Mouse (Mus musculus) midbrain, embryonic 12.5 days (tissue): ENCODE measurements around the gene 4430402I18Rik. TPM values are rescaled to one million over a fixed set of nuclear protein-coding genes. Genes with fewer than 3 reads are reported as not detected.

Experiments
- ATAC-seq: fragments of 200-750 bp; cut with Nextera tagmentation; 2 replicates; pipeline ENCODE4 v1.8.0; 2017; ENCODE audit warnings: low read depth, moderate TSS enrichment, moderate library complexity; ENCODE audit not compliant: low FRiP score
- H3K27ac ChIP-seq: fragments of 300-500 bp; sonication (generic); replicated peaks from 2 replicates; pipeline ENCODE4 v1.5.1; 2016; ENCODE audit warnings: mild to moderate bottlenecking
- H3K27me3 ChIP-seq: fragments of 300-500 bp; sonication (generic); 2 replicates; pipeline ENCODE4 v1.6.1; 2016; ENCODE audit warnings: mild to moderate bottlenecking
- H3K36me3 ChIP-seq: fragments of 300-500 bp; sonication (generic); 2 replicates; pipeline ENCODE4 v1.6.1; 2016
- H3K4me1 ChIP-seq: fragments of 300-500 bp; sonication (generic); 2 replicates; pipeline ENCODE4 v1.6.1; 2016
- H3K4me2 ChIP-seq: fragments of 300-500 bp; sonication (generic); replicated peaks from 2 replicates; pipeline ENCODE4 v1.6.1; 2016; ENCODE audit warnings: mild to moderate bottlenecking, moderate library complexity
- H3K4me3 ChIP-seq: fragments of 300-500 bp; sonication (generic); 2 replicates; pipeline ENCODE4 v1.5.1; 2016; ENCODE audit warnings: mild to moderate bottlenecking
- H3K9ac ChIP-seq: fragments of 300-500 bp; sonication (generic); replicated peaks from 2 replicates; pipeline ENCODE4 v1.6.1; 2016; ENCODE audit warnings: mild to moderate bottlenecking, moderate library complexity
- H3K9me3 ChIP-seq: fragments of 300-500 bp; sonication (generic); 2 replicates; pipeline ENCODE4 v1.6.1; 2016; ENCODE audit warnings: mild to moderate bottlenecking
- WGBS: fragments of 180-500 bp; shearing (Covaris S2); methylation state at CpG from one replicate; pipeline ENCODE4 v1.1.7; 2016; 5-methylcytosine and 5-hydroxymethylcytosine counted together
- polyA plus RNA-seq: library from polyadenylated mRNA; unstranded; fragments of >200 nt; fragmentation: Nextera tagmentation; extraction: Ambion mirVana; gene quantifications from 2 replicates; pipeline ENCODE4 v1.2.1, GENCODE M21; 2016

The 4430402I18Rik gene
- polyA plus RNA-seq, 1 experiment from 2014 or later: 0.17 TPM

- Histone ChIP-seq H3K36me3 (no peaks in the 10 kb centered on the region), H3K4me3 (no peak overlapping the region), H3K4me2 (no peak overlapping the region), H3K4me1 (no peaks in the 10 kb centered on the region), H3K27me3 (no peaks in the 10 kb centered on the region), H3K9ac (no peak overlapping the region), H3K9me3 (no peaks in the 10 kb centered on the region), H3K27ac (no peak overlapping the region)
- 90% methylated on average over 5 of the region's 5 CpGs for WGBS
- ATAC-seq: no peak
Observed at GRCm38 (mm10) chr19:28917839-28918238, 49.8 kb downstream of the 4430402I18Rik start.

- no peak overlapping the region for H3K4me2 ChIP-seq
- WGBS: 56% methylated on average over 4 of the region's 4 CpGs
- ATAC-seq: no peak
- no peak overlapping the region for H3K27ac ChIP-seq
- H3K36me3 ChIP-seq: no peaks in the 10 kb centered on the region
- H3K27me3 ChIP-seq: no peaks in the 10 kb centered on the region
- H3K9ac ChIP-seq: no peak overlapping the region
- no peaks in the 10 kb centered on the region for H3K4me1 ChIP-seq
- H3K4me3 ChIP-seq: no peak overlapping the region
- H3K9me3 ChIP-seq: no peaks in the 10 kb centered on the region
Observed at GRCm38 (mm10) chr19:28916492-28916891, 51.1 kb downstream of the 4430402I18Rik start.

- ATAC-seq: no peak
Observed at GRCm38 (mm10) chr19:28915602-28916250, 51.9 kb downstream of the 4430402I18Rik start.

GRCm38 (mm10) chr19:28914598-28914997 lies 53.0 kb downstream of the 4430402I18Rik start:
- Histone ChIP-seq H3K9ac (no peak overlapping the region), H3K4me3 (no peak overlapping the region), H3K4me1 (no peaks in the 10 kb centered on the region), H3K27ac (no peak overlapping the region), H3K4me2 (no peak overlapping the region), H3K36me3 (no peaks in the 10 kb centered on the region), H3K9me3 (no peaks in the 10 kb centered on the region), H3K27me3 (no peaks in the 10 kb centered on the region)
- ATAC-seq: no peak
- WGBS: 89% methylated on average over 6 of the region's 6 CpGs

More at GRCm38 (mm10) chr19:28915602-28916250, 51.9 kb downstream of the 4430402I18Rik start:
- no peaks in the 10 kb centered on the region for H3K27me3 ChIP-seq
- no peaks in the 10 kb centered on the region for H3K9me3 ChIP-seq
- H3K4me3 ChIP-seq: no peak overlapping the region
- no peaks in the 10 kb centered on the region for H3K4me1 ChIP-seq
- WGBS: 68% methylated on average over 2 of the region's 2 CpGs
- no peak overlapping the region for H3K4me2 ChIP-seq
- H3K36me3 ChIP-seq: no peaks in the 10 kb centered on the region
- no peak overlapping the region for H3K9ac ChIP-seq
- no peak overlapping the region for H3K27ac ChIP-seq

- 75% methylated on average over 9 of the region's 9 CpGs for WGBS
- no peaks in the 10 kb centered on the region for H3K36me3 ChIP-seq
- no peaks in the 10 kb centered on the region for H3K27me3 ChIP-seq
- peaks cover 5% of the 10 kb centered on the region; the same call in 1 of the 2 replicates for H3K4me1 ChIP-seq
- H3K27ac ChIP-seq: no peak overlapping the region
- no peak overlapping the region for H3K4me3 ChIP-seq
- ATAC-seq: no peak
- H3K9me3 ChIP-seq: no peaks in the 10 kb centered on the region
- no peak overlapping the region for H3K4me2 ChIP-seq
- H3K9ac ChIP-seq: no peak overlapping the region
Observed at GRCm38 (mm10) chr19:28908693-28909092, 58.9 kb downstream of the 4430402I18Rik start.

DNA sequence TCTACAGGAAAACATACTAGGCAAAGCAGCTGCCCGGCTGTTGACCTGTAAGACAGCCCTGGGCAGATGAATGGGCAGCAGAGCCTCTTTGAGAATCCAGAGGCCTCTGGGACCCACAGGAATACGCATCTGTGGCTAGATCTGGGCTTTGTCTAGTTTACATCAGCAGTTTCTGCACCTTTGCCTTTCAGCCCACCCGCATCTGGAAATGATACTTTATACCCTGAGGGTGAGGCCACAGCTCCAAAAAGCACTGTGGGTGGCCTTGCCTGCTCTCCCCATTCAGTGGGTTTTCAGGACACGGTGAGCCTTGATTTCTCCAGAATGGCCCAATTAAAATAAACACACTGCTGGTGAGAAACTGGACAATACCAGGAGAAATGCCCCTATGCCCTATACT lies 59.4 kb downstream of the 4430402I18Rik start:
- H3K27me3 ChIP-seq: no peaks in the 10 kb centered on the region

DNA sequence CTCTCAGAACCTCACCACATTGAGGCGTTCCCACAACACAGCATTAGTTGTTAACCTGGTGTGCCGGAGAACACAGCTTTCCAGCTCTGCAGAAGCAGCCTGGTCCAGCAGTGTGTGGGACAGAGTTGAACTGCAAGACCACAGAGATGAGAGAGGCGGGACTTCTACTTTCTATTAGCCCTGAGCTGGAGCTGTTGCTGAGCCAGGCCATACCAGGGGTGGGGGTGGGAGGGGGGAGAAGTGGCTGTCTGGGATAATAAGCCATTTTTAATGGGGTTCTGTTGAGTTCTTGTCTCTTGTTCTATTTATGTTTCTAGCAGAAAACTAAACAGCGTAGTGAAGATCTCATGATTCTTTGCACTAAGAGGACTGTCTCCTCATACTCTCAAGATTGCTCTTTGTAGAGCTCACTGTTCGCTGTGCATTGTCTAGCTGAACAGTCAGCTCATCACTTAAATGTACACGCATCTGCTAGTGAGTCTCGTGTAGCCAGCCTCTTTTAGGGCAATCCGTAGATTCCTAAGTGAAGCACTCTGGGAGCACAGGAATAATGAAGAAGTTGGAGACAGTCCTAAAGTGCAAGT lies 64.0 kb downstream of the 4430402I18Rik start:
- Histone ChIP-seq H3K4me2 (no peak overlapping the region), H3K9ac (no peak overlapping the region), H3K36me3 (no peaks in the 10 kb centered on the region), H3K27ac (no peak overlapping the region), H3K27me3 (no peaks in the 10 kb centered on the region), H3K4me3 (no peak overlapping the region), H3K9me3 (no peaks in the 10 kb centered on the region), H3K4me1 (0 out of 2 replicates have a peak, but pooled peaks cover 2% of the 10 kb centered on the region)
- 89% methylated on average over 8 of the region's 8 CpGs for WGBS
- ATAC-seq: no peak

More for the DNA sequence above, 59.4 kb downstream of the 4430402I18Rik start:
- H3K9me3 ChIP-seq: no peaks in the 10 kb centered on the region
- WGBS: 72% methylated on average over 4 of the region's 4 CpGs
- H3K4me2 ChIP-seq: no peak overlapping the region
- no peaks in the 10 kb centered on the region for H3K36me3 ChIP-seq
- no peak overlapping the region for H3K9ac ChIP-seq
- no peak for ATAC-seq
- no peak overlapping the region for H3K4me3 ChIP-seq
- H3K27ac ChIP-seq: no peak overlapping the region
- H3K4me1 ChIP-seq: peaks cover 5% of the 10 kb centered on the region; the same call in 1 of the 2 replicates

- Histone ChIP-seq H3K9me3 (no peaks in the 10 kb centered on the region), H3K4me1 (no peaks in the 10 kb centered on the region), H3K27me3 (no peaks in the 10 kb centered on the region), H3K4me3 (no peak overlapping the region), H3K36me3 (no peaks in the 10 kb centered on the region), H3K4me2 (no peak overlapping the region), H3K9ac (no peak overlapping the region), H3K27ac (no peak overlapping the region)
- ATAC-seq: no peak
- WGBS: 93% methylated on average over 4 of the region's 4 CpGs
Observed at GRCm38 (mm10) chr19:28902806-28903205, 64.8 kb downstream of the 4430402I18Rik start.

DNA sequence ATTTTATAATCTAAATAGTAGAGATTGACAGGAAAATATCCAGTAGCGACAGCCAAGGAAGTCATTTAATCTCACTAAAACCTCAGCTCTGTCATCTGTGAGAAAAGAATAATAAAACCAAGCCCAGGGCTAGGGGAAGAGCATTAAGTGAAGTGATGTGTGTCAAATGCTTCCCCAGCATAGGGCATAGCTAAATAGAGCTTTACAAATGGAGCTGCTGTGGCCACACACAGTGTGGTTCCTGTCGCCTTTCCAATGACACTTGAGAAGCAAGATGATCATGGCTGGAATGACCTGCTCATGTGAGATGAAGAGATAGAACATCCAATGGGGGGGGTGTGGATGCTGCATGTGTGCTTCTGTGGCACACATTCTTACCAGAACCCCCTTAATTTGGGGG lies 65.5 kb downstream of the 4430402I18Rik start:
- Histone ChIP-seq H3K36me3 (no peaks in the 10 kb centered on the region), H3K9me3 (no peaks in the 10 kb centered on the region), H3K27me3 (no peaks in the 10 kb centered on the region), H3K4me3 (no peak overlapping the region), H3K4me2 (no peak overlapping the region), H3K4me1 (no peaks in the 10 kb centered on the region), H3K27ac (no peak overlapping the region), H3K9ac (no peak overlapping the region)
- WGBS: 51% methylated on average over 2 of the region's 2 CpGs
- ATAC-seq: no peak

DNA sequence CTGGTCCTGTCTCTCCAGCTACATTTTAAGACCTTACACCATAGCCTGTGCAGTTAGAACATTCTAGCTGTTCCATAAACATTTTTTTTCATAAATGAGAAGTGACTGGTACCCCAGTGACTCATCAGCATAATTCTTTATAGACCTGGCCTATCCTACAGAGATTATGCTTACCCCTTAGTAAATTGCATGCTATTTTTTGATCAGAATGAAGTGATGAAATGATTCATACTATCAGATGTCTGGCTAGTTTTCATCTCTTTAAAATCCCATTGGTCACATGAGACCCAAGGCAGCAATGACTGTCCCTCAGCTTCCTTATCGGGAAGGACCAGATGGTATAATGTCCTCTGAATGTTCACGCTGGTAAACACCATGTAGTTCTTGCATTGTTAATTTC lies 66.8 kb downstream of the 4430402I18Rik start:
- H3K9me3 ChIP-seq: no peaks in the 10 kb centered on the region
- no peak overlapping the region for H3K4me3 ChIP-seq
- no peak overlapping the region for H3K4me2 ChIP-seq
- H3K9ac ChIP-seq: no peak overlapping the region
- no peak overlapping the region for H3K27ac ChIP-seq
- WGBS: 93% methylated on average over 2 of the region's 2 CpGs
- no peak for ATAC-seq
- H3K27me3 ChIP-seq: no peaks in the 10 kb centered on the region
- H3K4me1 ChIP-seq: no peaks in the 10 kb centered on the region
- no peaks in the 10 kb centered on the region for H3K36me3 ChIP-seq

DNA sequence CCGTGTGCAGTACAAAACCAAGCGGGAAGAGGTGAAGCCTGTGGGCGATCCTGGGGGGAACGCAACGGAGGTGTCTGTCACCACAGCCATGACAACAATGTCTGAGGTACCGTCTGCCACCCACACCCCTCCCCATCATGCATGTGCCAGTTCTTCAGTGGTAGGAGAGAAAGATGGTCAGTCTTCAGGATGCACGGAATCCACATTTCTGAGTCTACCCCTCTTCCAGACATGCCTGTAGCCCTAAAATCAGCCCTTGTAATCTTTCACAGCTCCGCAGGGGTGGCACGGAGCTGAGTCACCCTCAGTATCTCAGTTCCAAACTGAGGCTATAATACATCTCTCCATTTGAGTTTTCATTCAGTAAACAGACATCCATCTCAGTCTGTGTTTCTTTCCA lies 70.1 kb downstream of the 4430402I18Rik start:
- Histone ChIP-seq H3K36me3 (no peaks in the 10 kb centered on the region), H3K9ac (no peak overlapping the region), H3K9me3 (no peaks in the 10 kb centered on the region), H3K4me1 (0 out of 2 replicates have a peak, but pooled peaks cover 2% of the 10 kb centered on the region), H3K4me2 (no peak overlapping the region), H3K27me3 (no peaks in the 10 kb centered on the region), H3K27ac (no peak overlapping the region), H3K4me3 (no peak overlapping the region)
- ATAC-seq: no peak
- 87% methylated on average over 9 of the region's 9 CpGs for WGBS

GRCm38 (mm10) chr19:28896639-28897038 lies 71.0 kb downstream of the 4430402I18Rik start:
- 36% methylated on average over 1 of the region's 1 CpGs for WGBS
- H3K27ac ChIP-seq: no peak overlapping the region
- H3K9ac ChIP-seq: no peak overlapping the region
- no peak overlapping the region for H3K4me2 ChIP-seq
- ATAC-seq: no peak
- no peaks in the 10 kb centered on the region for H3K36me3 ChIP-seq
- 0 out of 2 replicates have a peak, but pooled peaks cover 4% of the 10 kb centered on the region for H3K4me1 ChIP-seq
- H3K27me3 ChIP-seq: no peaks in the 10 kb centered on the region
- H3K9me3 ChIP-seq: no peaks in the 10 kb centered on the region
- no peak overlapping the region for H3K4me3 ChIP-seq
